Mouse (Mus musculus) spleen, adult 2 months (tissue): ENCODE results near the gene Secisbp2l.

Source experiments
- CTCF ChIP-seq: fragments of 200-500 bp; IDR thresholded peaks from 2 replicates; pipeline ENCODE4 v1.5.1; 2011; ENCODE audit warnings: mild to moderate bottlenecking, inconsistent platforms; ENCODE audit not compliant: insufficient read depth, insufficient read length, insufficient replicate concordance; ENCODE audit errors: extremely low read depth
- POLR2A ChIP-seq: fragments of 200-500 bp; IDR thresholded peaks from 2 replicates; pipeline ENCODE4 v1.6.1; 2011; ENCODE audit warnings: low read depth, low read length, inconsistent platforms

- TF ChIP-seq CTCF (no peak), POLR2A (no peak)
These were observed 33.3 kb downstream of the Secisbp2l start for GRCm38 (mm10) chr2:125749330-125749729.
